Mouse (Mus musculus) left cerebral cortex, postnatal 10 days (tissue): ENCODE measurements around the gene Arl9. TPM values are rescaled to one million over a fixed set of nuclear protein-coding genes. Genes with fewer than 3 reads are reported as not detected.
"Not testable (repeated sequence)": the region's sequence is repeated elsewhere in the genome, so short reads cannot be mapped to it uniquely, and the experiment has no call there.

Experiments used
- DNase-seq, 2 experiments: peaks; one replicate each; pipeline ENCODE4 v3.0.0; 2021 to 2022; ENCODE audit warnings: low spot score in 2 of 2, mixed read lengths in 1 of 2; ENCODE audit errors: extremely low spot score in 1 of 2
- intact Hi-C: fragments of 180-260 bp; cut with DNase I; formaldehyde crosslinking; loops from one replicate; pipeline ENCODE4 v1.15.1; 2025
- total RNA-seq, 2 experiments: library from RNA; stranded (reverse); gene quantifications; 2 replicates each; pipeline ENCODE4 v1.2.3; 2021

Arl9 gene
- not detected for total RNA-seq

DNA sequence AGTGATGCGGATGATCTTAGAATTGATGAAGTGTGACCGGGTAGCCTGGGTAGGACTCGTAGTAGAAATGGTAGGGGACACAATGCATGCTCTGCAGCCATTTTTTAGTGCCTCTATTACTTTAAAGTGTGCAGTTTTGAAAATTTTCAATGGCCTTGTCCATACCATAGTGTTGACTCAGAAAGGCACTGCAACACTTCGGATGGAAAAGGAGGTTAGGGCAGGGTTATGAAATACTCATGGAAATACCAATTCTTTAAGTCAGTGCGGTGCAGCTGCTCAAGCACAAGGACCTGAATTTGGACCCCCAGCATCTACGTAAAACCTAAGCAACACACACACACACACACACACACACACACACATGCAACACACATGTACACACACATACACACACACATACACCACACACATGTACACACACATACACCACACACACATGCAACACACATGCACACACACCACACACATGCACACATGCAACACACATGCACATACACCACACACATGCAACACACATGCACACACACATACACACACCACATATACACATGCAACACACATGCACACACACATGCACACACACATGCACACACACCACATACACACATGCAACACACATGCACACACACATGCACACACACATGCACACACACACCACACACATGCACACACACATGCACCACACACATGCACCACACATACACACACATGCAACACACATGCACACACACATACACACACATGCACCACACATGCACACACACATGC is at the start of gene Arl9:
Gene Arl9, plus strand, starts transcription at position 5 of the 771 bp plus-strand sequence.
- intact Hi-C loops, result no loop called here
- no peak for DNase-seq

- DNase-seq, result no peak
- intact Hi-C loops, result no loop called here
These were observed 49.5 kb upstream of the Arl9 start for GRCm38 (mm10) chr5:76954271-76954900.

DNA sequence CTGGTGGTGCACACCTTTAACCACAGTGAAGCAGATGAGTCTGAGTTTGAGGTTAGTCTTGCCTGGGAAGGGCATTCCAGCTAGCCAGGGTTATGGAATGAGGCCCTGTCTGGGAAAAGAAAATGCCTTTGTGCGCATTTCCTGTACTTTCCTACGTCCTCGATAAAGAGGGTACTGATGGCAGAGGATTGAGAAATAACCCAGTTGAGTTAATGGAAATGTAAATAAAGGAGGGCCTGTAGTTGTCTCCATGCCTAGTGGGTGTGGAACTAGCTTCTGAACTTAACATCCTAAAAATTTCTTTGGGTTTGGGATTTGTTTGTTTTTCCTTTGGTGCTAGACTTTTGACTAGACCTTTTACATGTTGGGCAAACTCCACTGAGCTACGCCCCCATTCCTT is 48.4 kb upstream of the Arl9 start:
- intact Hi-C loops, result no loop called here
- DNase-seq, result no peak

- intact Hi-C loops, result no loop called here
- DNase-seq, result no peak
These were observed 45.9 kb upstream of the Arl9 start for GRCm38 (mm10) chr5:76957954-76958353.

- no peak for DNase-seq
- intact Hi-C loops, result no loop called here
These were observed 44.3 kb upstream of the Arl9 start for GRCm38 (mm10) chr5:76959587-76959986.

DNA sequence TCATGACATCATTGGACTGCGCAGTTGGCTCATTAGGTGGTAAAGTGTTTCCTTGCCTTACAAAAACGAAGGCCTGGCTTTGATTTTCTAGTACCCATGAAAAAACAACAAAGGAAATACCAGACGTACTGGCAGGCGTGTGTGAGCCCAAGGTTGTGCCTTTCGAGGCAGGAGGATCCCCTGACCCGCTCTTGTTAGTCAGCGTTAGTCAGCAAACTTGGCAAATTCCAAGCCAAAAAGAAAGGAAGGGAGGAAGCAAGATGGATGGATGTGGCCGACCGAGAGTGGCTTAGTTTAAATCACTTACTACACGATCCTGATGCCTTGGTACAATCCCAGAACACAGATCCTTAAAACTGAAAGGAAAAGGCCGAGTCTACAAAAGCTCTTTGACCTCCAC is 41.3 kb upstream of the Arl9 start:
- intact Hi-C loops, result no loop called here
- no peak for DNase-seq

- DNase-seq, result no peak
- intact Hi-C loops, result no loop called here
These were observed 39.2 kb upstream of the Arl9 start for GRCm38 (mm10) chr5:76964651-76965050.

DNA sequence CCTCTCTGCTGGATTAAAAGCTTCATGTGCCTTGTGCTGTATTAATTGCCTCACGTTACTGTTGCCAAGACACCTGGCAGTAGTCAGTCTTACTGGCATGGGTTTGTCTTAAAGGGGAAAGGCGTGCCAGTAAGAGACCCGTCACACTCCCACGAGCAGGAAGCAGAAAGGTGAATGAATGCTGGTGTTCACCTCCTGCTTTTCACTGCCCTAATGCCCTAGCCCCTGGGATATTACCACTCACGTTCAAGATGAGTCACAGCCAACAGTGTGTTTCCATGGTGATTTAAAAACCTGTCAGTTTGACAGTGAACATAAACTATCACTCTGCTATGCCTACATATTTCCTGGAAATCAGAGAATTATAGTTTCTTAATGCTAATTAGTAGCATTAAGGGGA is 34.6 kb upstream of the Arl9 start:
- DNase-seq, result no peak

GRCm38 (mm10) chr5:76971115-76971514 is 32.7 kb upstream of the Arl9 start:
- intact Hi-C loops, DNase-seq: not testable (repeated sequence)

More for the DNA sequence above, 34.6 kb upstream of the Arl9 start:
- intact Hi-C loops, result no loop called here

GRCm38 (mm10) chr5:76973488-76973887 is 30.4 kb upstream of the Arl9 start:
- no peak for DNase-seq
- intact Hi-C loops, result no loop called here

GRCm38 (mm10) chr5:76974207-76974553 is 29.7 kb upstream of the Arl9 start:
- intact Hi-C loops, result no loop called here
- DNase-seq, result no peak

- intact Hi-C loops, result no loop called here
- peak; percentile 86 to 92 for DNase-seq
These were observed 29.1 kb upstream of the Arl9 start, which contains the start of gene Srp72 for GRCm38 (mm10) chr5:76974554-76975285. Gene Srp72 (plus strand): TSS chr5:76974683.

- intact Hi-C loops, result no loop called here
- DNase-seq, result no peak
These were observed 28.1 kb upstream of the Arl9 start for GRCm38 (mm10) chr5:76975736-76976135.

GRCm38 (mm10) chr5:76984015-76984414 is 19.8 kb upstream of the Arl9 start:
- intact Hi-C loops, result no loop called here
- DNase-seq, result no peak

- DNase-seq, result no peak
- intact Hi-C loops, result loop anchor here (10.0 kb wide), 1 partner anchor 334 kb away; no protein-coding TSS in a partner anchor
These were observed 13.1 kb upstream of the Arl9 start for GRCm38 (mm10) chr5:76990789-76991188.

- intact Hi-C loops, result loop anchor here (10.0 kb wide), 1 partner anchor 332 kb away; no protein-coding TSS in a partner anchor
These were observed 10.6 kb upstream of the Arl9 start for GRCm38 (mm10) chr5:76993174-76993814.

GRCm38 (mm10) chr5:76998416-76998815 is 5.4 kb upstream of the Arl9 start:
- intact Hi-C loops, result loop anchor here (5.0 to 10.0 kb wide), 4 partner anchors 74 to 326 kb away; no protein-coding TSS in a partner anchor
- peak in 1 of 2 experiments; percentile 34 for DNase-seq

More at GRCm38 (mm10) chr5:76993174-76993814, 10.6 kb upstream of the Arl9 start:
- DNase-seq, result no peak

DNA sequence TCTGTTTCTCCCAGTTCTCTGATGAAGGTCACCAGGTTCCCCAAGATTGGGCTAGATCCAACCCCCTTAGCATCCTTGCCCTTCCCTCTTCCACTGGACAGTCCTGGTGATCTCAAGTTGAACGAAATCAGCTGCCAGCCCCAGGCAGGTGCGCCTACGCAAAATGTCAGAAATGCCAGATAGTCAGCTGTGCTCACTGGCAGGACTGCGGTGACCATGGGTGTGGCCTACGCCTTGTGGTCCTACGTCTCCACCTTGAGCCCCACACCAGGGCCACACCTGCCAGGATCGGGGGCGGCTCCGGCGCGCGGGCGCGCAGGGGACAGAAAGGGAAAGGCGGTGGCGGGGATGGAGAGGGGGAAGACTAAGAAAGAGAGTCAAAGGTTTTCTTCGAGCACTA is 2.7 kb upstream of the Arl9 start:
- DNase-seq, result peak in 1 of 2 experiments; percentile 26
- intact Hi-C loops, result no loop called here

DNA sequence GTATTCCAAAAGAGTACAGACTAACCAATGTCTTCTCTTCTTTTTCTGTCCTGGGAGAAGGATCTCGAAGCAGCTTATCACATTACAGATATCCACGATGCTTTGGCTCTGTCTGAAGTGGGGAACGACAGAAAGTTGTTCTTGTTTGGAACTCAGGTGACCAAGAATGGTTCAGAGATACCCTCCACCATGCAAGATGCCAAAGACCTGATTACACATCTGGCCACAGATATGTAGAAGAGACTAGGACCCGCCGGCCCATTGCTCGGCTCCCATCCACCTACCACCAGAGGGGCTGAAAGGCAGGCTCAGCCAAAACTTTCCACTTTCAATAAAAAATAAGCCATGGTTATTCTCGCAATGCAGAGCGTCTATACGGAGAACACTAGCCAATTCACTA is 6.5 kb downstream of the Arl9 start:
- DNase-seq, result no peak
- intact Hi-C loops, result no loop called here
